Mouse (Mus musculus) thymus, adult 2 months (tissue): ENCODE data around the gene Usp32.

Source experiments
- CTCF ChIP-seq: fragments of 200-500 bp; IDR thresholded peaks from 2 replicates; pipeline ENCODE4 v1.5.1; 2012; ENCODE audit warnings: mild to moderate bottlenecking, control low read depth, low read length, moderate library complexity, borderline replicate concordance; ENCODE audit not compliant: control insufficient read depth, poor library complexity, insufficient read depth; ENCODE audit errors: extremely low read depth
- POLR2A ChIP-seq: fragments of 200-500 bp; IDR thresholded peaks from 2 replicates; pipeline ENCODE4 v1.6.1; 2012; ENCODE audit warnings: mild to moderate bottlenecking, low read length, control low read depth, moderate library complexity; ENCODE audit not compliant: control insufficient read depth, poor library complexity, insufficient read depth; ENCODE audit errors: extremely low read depth

- TF ChIP-seq POLR2A (no peak), CTCF (no peak)
Observed at GRCm38 (mm10) chr11:85055561-85055960, 84.4 kb downstream of the Usp32 start.
